Mouse (Mus musculus) spleen, adult 2 months (tissue): ENCODE measurements around the gene Dnal1. TPM values are rescaled to one million over a fixed set of nuclear protein-coding genes. Genes with fewer than 3 reads are reported as not detected.

Experiments
- DNase-seq, 2 experiments: peaks; one replicate each; pipeline versions ENCODE4 v3.0.0 to v3.0.0-alpha.2; 2012 to 2021; ENCODE audit warnings: low spot score in 2 of 2, low read depth in 1 of 2
- H3K27ac ChIP-seq: fragments of 200-500 bp; 2 replicates; pipeline ENCODE4 v1.5.1; 2012; ENCODE audit warnings: low read length, inconsistent platforms; ENCODE audit not compliant: insufficient read depth
- H3K27me3 ChIP-seq: fragments of 200-500 bp; 2 replicates; pipeline ENCODE4 v1.6.1; 2012; ENCODE audit warnings: mild to moderate bottlenecking, moderate library complexity, low read length, inconsistent platforms; ENCODE audit not compliant: control insufficient read depth, insufficient read depth
- H3K36me3 ChIP-seq: fragments of 200-500 bp; 2 replicates; pipeline ENCODE4 v1.6.1; 2012; ENCODE audit warnings: mild to moderate bottlenecking, low read length, inconsistent platforms; ENCODE audit not compliant: control insufficient read depth, insufficient read depth
- H3K4me1 ChIP-seq: fragments of 200-500 bp; 2 replicates; pipeline ENCODE4 v1.6.1; 2011; ENCODE audit warnings: inconsistent platforms; ENCODE audit not compliant: control insufficient read depth, insufficient read depth, insufficient read length
- H3K4me3 ChIP-seq: fragments of 200-500 bp; 2 replicates; pipeline ENCODE4 v1.5.1; 2011; ENCODE audit warnings: mild to moderate bottlenecking, inconsistent platforms; ENCODE audit not compliant: insufficient read depth, insufficient read length; ENCODE audit errors: extremely low read depth
- CTCF ChIP-seq: fragments of 200-500 bp; IDR thresholded peaks from 2 replicates; pipeline ENCODE4 v1.5.1; 2011; ENCODE audit warnings: mild to moderate bottlenecking, inconsistent platforms; ENCODE audit not compliant: insufficient read depth, insufficient read length, insufficient replicate concordance; ENCODE audit errors: extremely low read depth
- POLR2A ChIP-seq: fragments of 200-500 bp; IDR thresholded peaks from 2 replicates; pipeline ENCODE4 v1.6.1; 2011; ENCODE audit warnings: low read depth, low read length, inconsistent platforms
- WGBS: fragments of 180-500 bp; shearing (Covaris S2); methylation state at CpG from one replicate; pipeline ENCODE4 v1.1.7; 2018; 5-methylcytosine and 5-hydroxymethylcytosine counted together
- polyA plus RNA-seq: library from polyadenylated mRNA; depleted of rRNA; stranded (reverse); fragments of >200 nt; gene quantifications from 2 replicates; pipeline ENCODE4 v1.2.3, GENCODE M21; 2012

Gene Dnal1
- polyA plus RNA-seq, 1 experiment, result 0.88 TPM

- Histone ChIP-seq H3K27me3 (no peaks in the 10 kb centered on the region), H3K36me3 (peaks cover 18% of the 10 kb centered on the region), H3K4me1 (peaks cover 73% of the 10 kb centered on the region), H3K27ac (peak overlapping the region; percentile 96), H3K4me3 (peak overlapping the region; percentile 50; the same call in 1 of the 2 replicates)
- WGBS, result 18% methylated on average over 6 of the region's 6 CpGs
- DNase-seq, result peak in 1 of 2 experiments; percentile 58
- no peak for TF ChIP-seq POLR2A
- no peak for TF ChIP-seq CTCF
Measured at GRCm38 (mm10) chr12:84176886-84177765, 63.0 kb downstream of the Dnal1 start.

- Histone ChIP-seq H3K27ac (peak overlapping the region; percentile 96), H3K4me3 (no peak overlapping the region), H3K4me1 (peaks cover 73% of the 10 kb centered on the region), H3K27me3 (no peaks in the 10 kb centered on the region), H3K36me3 (peaks cover 11% of the 10 kb centered on the region)
- 51% methylated on average over 1 of the region's 1 CpGs for WGBS
- TF ChIP-seq POLR2A (no peak), CTCF (no peak)
- peak in 1 of 2 experiments; percentile 4 for DNase-seq
Measured at GRCm38 (mm10) chr12:84178052-84178451, 63.9 kb downstream of the Dnal1 start.

GRCm38 (mm10) chr12:84178652-84179445, 64.7 kb downstream of the Dnal1 start:
- WGBS, result 64% methylated on average over 10 of the region's 10 CpGs
- TF ChIP-seq POLR2A (no peak), CTCF (no peak)

GRCm38 (mm10) chr12:84180090-84180489, 65.9 kb downstream of the Dnal1 start:
- no peaks in the 10 kb centered on the region for H3K36me3 ChIP-seq
- TF ChIP-seq CTCF (no peak), POLR2A (no peak)
- no peak for DNase-seq
- H3K27me3 ChIP-seq, result no peaks in the 10 kb centered on the region
- peaks cover 54% of the 10 kb centered on the region for H3K4me1 ChIP-seq
- no peak overlapping the region for H3K27ac ChIP-seq
- 85% methylated on average over 3 of the region's 3 CpGs for WGBS
- no peak overlapping the region for H3K4me3 ChIP-seq

More at GRCm38 (mm10) chr12:84178652-84179445, 64.7 kb downstream of the Dnal1 start:
- peaks cover 3% of the 10 kb centered on the region for H3K36me3 ChIP-seq
- H3K27ac ChIP-seq, result peak overlapping the region; percentile 96
- peak in 1 of 2 experiments; percentile 5 for DNase-seq
- H3K4me3 ChIP-seq, result no peak overlapping the region
- peaks cover 66% of the 10 kb centered on the region for H3K4me1 ChIP-seq
- H3K27me3 ChIP-seq, result no peaks in the 10 kb centered on the region

GRCm38 (mm10) chr12:84180701-84181435, 66.7 kb downstream of the Dnal1 start:
- Histone ChIP-seq H3K4me1 (peaks cover 54% of the 10 kb centered on the region), H3K27me3 (no peaks in the 10 kb centered on the region), H3K4me3 (no peak overlapping the region), H3K27ac (peak overlapping the region; percentile 5; the same call in 1 of the 2 replicates), H3K36me3 (no peaks in the 10 kb centered on the region)
- 31% methylated on average over 8 of the region's 8 CpGs for WGBS
- no peak for DNase-seq
- TF ChIP-seq CTCF (no peak), POLR2A (no peak)

GRCm38 (mm10) chr12:84181999-84182398, 67.8 kb downstream of the Dnal1 start:
- Histone ChIP-seq H3K4me3 (no peak overlapping the region), H3K27ac (no peak overlapping the region), H3K36me3 (peaks cover 2% of the 10 kb centered on the region), H3K4me1 (peaks cover 50% of the 10 kb centered on the region), H3K27me3 (no peaks in the 10 kb centered on the region)
- TF ChIP-seq CTCF (no peak), POLR2A (no peak)
- DNase-seq, result no peak
- WGBS, result 92% methylated on average over 6 of the region's 6 CpGs
